Mouse (Mus musculus) embryonic facial prominence, embryonic 14.5 days (tissue): ENCODE measurements around the gene Gjc1. TPM values are rescaled to one million over a fixed set of nuclear protein-coding genes. Genes with fewer than 3 reads are reported as not detected.

Source experiments
- ATAC-seq: fragments of 200-750 bp; cut with Nextera tagmentation; 2 replicates; pipeline ENCODE4 v1.8.0; 2017; ENCODE audit warnings: low read depth, moderate number of reproducible peaks, moderate TSS enrichment
- DNase-seq: peaks from one replicate; pipeline ENCODE4 v3.0.0-alpha.2; 2015; ENCODE audit warnings: low spot score
- H3K27ac ChIP-seq: fragments of 300-500 bp; sonication (generic); replicated peaks from 2 replicates; pipeline ENCODE4 v1.5.1; 2014; ENCODE audit warnings: low read depth, mild to moderate bottlenecking, low read length, moderate library complexity
- H3K27me3 ChIP-seq: fragments of 300-500 bp; sonication (generic); replicated peaks from 2 replicates; pipeline ENCODE4 v1.6.1; 2014; ENCODE audit warnings: low read length; ENCODE audit not compliant: control insufficient read depth, insufficient read depth
- H3K36me3 ChIP-seq: fragments of 300-500 bp; sonication (generic); 2 replicates; pipeline ENCODE4 v1.6.1; 2014; ENCODE audit warnings: low read length, mixed read lengths; ENCODE audit not compliant: control insufficient read depth, insufficient read depth
- H3K4me1 ChIP-seq: fragments of 300-500 bp; sonication (generic); 2 replicates; pipeline ENCODE4 v1.6.1; 2014; ENCODE audit warnings: antibody characterized with exemption, low read length; ENCODE audit not compliant: control insufficient read depth, insufficient read depth
- H3K4me2 ChIP-seq: fragments of 300-500 bp; sonication (generic); 2 replicates; pipeline ENCODE4 v1.6.1; 2014; ENCODE audit warnings: low read depth, mild to moderate bottlenecking, low read length, moderate library complexity, mixed read lengths
- H3K4me3 ChIP-seq: fragments of 300-500 bp; sonication (generic); 2 replicates; pipeline ENCODE4 v1.5.1; 2014; ENCODE audit warnings: low read depth, mild to moderate bottlenecking, low read length
- H3K9ac ChIP-seq: fragments of 300-500 bp; sonication (generic); 2 replicates; pipeline ENCODE4 v1.6.1; 2014; ENCODE audit warnings: low read depth, mild to moderate bottlenecking, low read length, moderate library complexity, mixed read lengths
- H3K9me3 ChIP-seq: fragments of 300-500 bp; sonication (generic); 2 replicates; pipeline ENCODE4 v1.6.1; 2016; ENCODE audit warnings: low read length; ENCODE audit not compliant: control insufficient read depth
- WGBS: fragments of 180-500 bp; shearing (Covaris S2); extraction: QIAGEN DNeasy Blood & Tissue Kit; methylation state at CpG from one replicate; pipeline ENCODE4 v1.1.7; 2014; 5-methylcytosine and 5-hydroxymethylcytosine counted together
- polyA plus RNA-seq: library from polyadenylated mRNA; unstranded; fragments of >200 nt; fragmentation: Nextera tagmentation; extraction: Ambion mirVana; gene quantifications from 2 replicates; pipeline ENCODE4 v1.2.1, GENCODE M21; 2014

Gene Gjc1
- polyA plus RNA-seq, 1 experiment from 2014 or later = 46.0 TPM

DNA sequence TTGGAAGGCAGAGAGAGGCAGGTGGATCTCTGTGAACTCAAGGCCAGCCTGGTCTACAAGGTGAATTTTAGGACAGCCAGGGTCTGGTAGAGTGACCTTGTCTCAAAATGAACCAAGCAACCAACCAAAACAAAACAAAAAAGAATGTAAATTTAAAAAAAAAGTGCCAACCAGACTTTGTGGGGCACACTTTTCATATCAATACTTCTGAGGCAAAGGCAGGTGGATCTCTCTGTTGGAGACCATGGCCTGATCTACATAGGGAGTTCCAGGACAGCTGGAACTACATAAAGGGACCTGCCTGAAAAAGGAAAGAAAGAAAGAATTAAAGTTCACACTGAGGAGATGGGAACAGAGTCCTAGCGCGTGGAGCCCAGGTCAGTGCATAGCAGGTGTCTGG is 7.0 kb upstream of the Gjc1 start:
- Histone ChIP-seq H3K4me1 (no peaks in the 10 kb centered on the region), H3K27me3 (no peaks in the 10 kb centered on the region; the same call in none of the 2 replicates), H3K4me3 (no peak overlapping the region), H3K36me3 (no peaks in the 10 kb centered on the region), H3K4me2 (no peak overlapping the region), H3K27ac (no peak overlapping the region), H3K9me3 (no peaks in the 10 kb centered on the region), H3K9ac (no peak overlapping the region)
- DNase-seq (no peak), ATAC-seq (no peak)
- WGBS = 76% methylated on average over 2 of the region's 2 CpGs

DNA sequence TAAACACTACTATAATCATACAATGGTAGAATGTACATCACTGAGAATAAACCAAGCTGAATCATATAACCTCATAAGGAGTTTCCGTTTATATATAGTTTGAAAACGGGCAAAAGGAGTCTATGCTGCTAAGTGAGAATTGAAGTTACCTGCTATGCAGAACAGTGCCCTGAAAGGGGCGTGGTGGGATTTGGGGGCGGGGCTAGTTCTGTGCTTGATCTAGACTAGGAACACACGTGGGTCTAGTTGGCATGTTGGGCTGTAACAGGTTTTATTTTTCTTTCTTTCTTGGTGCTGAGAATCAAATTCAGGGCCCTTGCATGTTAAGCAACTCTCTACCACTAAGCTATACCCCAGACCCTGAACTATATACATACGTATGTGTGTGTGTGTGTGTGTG is 1.7 kb upstream of the Gjc1 start:
- DNase-seq (no peak), ATAC-seq (no peak)
- Histone ChIP-seq H3K36me3 (no peaks in the 10 kb centered on the region), H3K9me3 (no peaks in the 10 kb centered on the region), H3K27ac (no peak overlapping the region), H3K4me2 (no peak overlapping the region), H3K27me3 (no peaks in the 10 kb centered on the region; the same call in none of the 2 replicates), H3K9ac (no peak overlapping the region), H3K4me3 (no peak overlapping the region), H3K4me1 (peaks cover 11% of the 10 kb centered on the region)
- 44% methylated on average over 6 of the region's 6 CpGs for WGBS

DNA sequence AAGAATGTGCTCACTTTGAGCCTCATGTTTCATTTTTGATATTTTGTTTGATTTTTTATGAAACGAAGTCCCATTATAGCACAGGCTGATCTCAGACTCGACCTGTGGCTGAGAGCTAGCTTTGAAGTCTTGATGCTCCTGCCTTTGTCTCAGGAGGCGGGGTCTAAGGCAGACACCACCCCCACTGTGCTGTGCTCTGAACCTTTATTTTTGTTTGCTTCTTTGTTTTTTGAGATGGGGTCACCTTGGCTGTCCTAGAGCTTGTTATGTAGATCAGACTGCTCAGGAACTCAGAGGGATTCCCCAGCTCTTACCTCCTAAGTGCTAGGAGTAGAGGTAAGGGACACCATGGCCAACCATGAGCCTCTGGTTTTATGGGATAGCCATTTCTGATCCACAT is 932 bp upstream of the Gjc1 start:
- no peaks in the 10 kb centered on the region; the same call in none of the 2 replicates for H3K27me3 ChIP-seq
- no peak overlapping the region for H3K4me3 ChIP-seq
- no peak overlapping the region for H3K27ac ChIP-seq
- ATAC-seq (no peak), DNase-seq (no peak)
- H3K4me2 ChIP-seq = no peak overlapping the region
- no peaks in the 10 kb centered on the region for H3K36me3 ChIP-seq
- H3K4me1 ChIP-seq = peaks cover 17% of the 10 kb centered on the region
- 15% methylated on average over 3 of the region's 3 CpGs for WGBS
- H3K9me3 ChIP-seq = no peaks in the 10 kb centered on the region
- H3K9ac ChIP-seq = no peak overlapping the region

DNA sequence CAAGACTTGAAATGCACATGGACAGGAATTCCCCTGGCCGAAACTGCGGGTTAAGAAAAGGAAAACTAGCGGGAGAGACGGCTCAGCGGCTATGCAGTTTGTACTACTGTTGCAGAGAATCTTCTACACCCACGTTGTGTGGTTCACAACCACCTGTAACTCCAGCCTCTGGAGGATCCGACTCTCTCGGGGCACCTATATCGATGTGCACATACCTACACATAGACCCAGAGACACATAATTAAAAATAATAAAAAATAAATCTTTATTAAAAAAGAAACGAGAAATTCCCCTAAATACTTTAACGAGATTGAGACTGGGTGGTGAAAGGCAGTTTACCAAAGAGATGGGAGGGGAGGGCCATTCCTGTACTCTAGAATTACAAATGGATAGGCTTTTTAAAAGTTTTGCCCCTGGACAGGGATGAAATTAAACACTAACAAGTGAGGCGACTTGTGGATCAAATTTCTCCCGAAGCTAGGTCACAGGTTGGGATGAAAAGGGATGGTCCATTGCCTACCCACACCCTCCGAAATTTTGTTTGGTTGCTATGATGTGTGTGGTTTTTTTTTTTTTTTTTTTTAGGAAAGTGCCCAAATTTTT is 384 bp upstream of the Gjc1 start:
- Histone ChIP-seq H3K9ac (peak overlapping the region; percentile 99), H3K4me2 (peak overlapping the region; percentile 82), H3K27ac (peak overlapping the region; percentile 99), H3K4me1 (peaks cover 17% of the 10 kb centered on the region), H3K9me3 (no peaks in the 10 kb centered on the region), H3K27me3 (no peaks in the 10 kb centered on the region; the same call in none of the 2 replicates), H3K36me3 (no peaks in the 10 kb centered on the region), H3K4me3 (peak overlapping the region; percentile 92)
- no peak for DNase-seq
- peak; percentile 8; the same call in 1 of the 2 replicates for ATAC-seq
- WGBS = 3% methylated on average over 14 of the region's 14 CpGs

DNA sequence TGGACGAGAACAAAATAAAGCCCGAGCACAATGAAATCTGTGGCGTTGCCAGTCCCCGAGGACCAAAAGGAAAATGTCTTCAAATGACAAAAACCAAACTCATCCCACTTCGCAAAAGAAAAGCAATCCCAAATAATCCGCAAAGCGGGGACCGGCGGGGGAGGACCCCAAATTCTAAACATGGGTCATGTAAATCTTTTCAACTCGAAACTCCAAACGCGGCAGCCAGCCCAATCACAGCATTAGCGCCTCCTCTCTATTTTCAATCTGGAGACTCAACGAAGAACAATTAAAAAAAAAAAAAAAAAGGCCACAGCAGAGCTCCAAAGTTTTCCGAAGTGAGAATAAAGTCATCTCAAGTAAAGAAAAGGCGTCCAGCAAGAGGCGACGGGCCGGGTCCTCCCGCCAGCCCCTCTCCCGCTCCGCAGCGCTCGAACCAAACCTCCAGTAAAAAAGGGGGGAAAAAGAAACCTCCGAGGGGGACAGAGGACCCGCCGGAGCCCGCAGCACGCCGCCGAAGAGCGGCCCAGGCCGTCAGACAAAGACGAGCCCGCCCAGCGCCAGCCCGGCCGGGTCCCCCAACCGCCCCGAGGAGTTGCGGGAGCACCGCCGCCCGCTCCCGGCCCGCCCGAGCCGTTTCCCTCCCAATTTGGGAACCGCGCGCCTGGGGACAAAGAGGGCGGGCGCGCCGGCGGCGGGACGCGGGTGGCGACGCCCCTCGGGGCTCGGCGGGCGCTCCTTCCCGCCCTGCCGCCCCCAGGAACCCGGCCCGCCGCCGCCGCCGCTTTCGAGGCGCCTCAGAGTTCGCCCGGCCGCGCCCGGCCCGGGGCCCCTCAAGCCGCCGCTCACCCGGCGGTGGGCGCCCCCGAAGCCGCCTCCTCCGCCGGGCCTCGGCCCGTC is 1.1 kb downstream of the Gjc1 start:
- H3K4me2 ChIP-seq = peak overlapping the region; percentile 82
- under 1% methylated on average over 23 of the region's 92 CpGs for WGBS
- no peaks in the 10 kb centered on the region for H3K36me3 ChIP-seq
- no peaks in the 10 kb centered on the region for H3K9me3 ChIP-seq
- peak overlapping the region; percentile 99 for H3K9ac ChIP-seq
- ATAC-seq (peak; percentile 45), DNase-seq (peak; percentile 54)
- no peaks in the 10 kb centered on the region; the same call in none of the 2 replicates for H3K27me3 ChIP-seq
- H3K27ac ChIP-seq = peak overlapping the region; percentile 99
- peaks cover 20% of the 10 kb centered on the region for H3K4me1 ChIP-seq
- H3K4me3 ChIP-seq = peak overlapping the region; percentile 92

- DNase-seq (no peak), ATAC-seq (no peak)
- Histone ChIP-seq H3K4me1 (peaks cover 30% of the 10 kb centered on the region), H3K27me3 (no peaks in the 10 kb centered on the region), H3K9ac (no peak overlapping the region), H3K4me3 (no peak overlapping the region), H3K27ac (no peak overlapping the region), H3K4me2 (no peak overlapping the region), H3K9me3 (no peaks in the 10 kb centered on the region), H3K36me3 (peaks cover 4% of the 10 kb centered on the region)
Measured at GRCm38 (mm10) chr11:102814881-102815280, 4.6 kb downstream of the Gjc1 start.

GRCm38 (mm10) chr11:102810721-102811485 is 8.6 kb downstream of the Gjc1 start:
- Histone ChIP-seq H3K4me1 (peaks cover 15% of the 10 kb centered on the region), H3K4me3 (no peak overlapping the region), H3K27me3 (no peaks in the 10 kb centered on the region), H3K27ac (no peak overlapping the region), H3K4me2 (no peak overlapping the region), H3K36me3 (peaks cover 5% of the 10 kb centered on the region), H3K9me3 (no peaks in the 10 kb centered on the region), H3K9ac (no peak overlapping the region)
- WGBS = 50% methylated on average over 4 of the region's 4 CpGs
- ATAC-seq = no peak
- peak; percentile 56 for DNase-seq

DNA sequence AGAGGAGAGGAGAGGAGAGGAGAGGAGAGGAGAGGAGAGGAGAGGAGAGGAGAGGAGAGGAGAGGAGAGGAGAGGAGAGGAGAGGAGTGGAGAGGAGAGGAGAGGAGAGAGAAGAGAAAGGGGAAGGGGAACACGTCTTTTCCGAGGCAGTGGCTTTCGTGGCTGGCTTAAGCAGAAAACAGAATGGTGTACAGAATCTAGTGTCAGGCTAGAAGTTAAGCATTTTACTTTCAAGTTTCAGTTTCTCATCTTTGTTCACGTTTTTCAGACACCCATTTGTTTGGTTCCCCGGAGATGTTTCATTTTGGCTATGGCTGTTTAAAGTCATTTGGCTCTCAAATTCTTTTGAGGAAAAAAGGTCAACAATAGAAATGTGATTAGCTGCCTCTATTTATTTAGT is 11.3 kb downstream of the Gjc1 start:
- Histone ChIP-seq H3K4me3 (no peak overlapping the region), H3K4me1 (peaks cover 8% of the 10 kb centered on the region; the same call in 1 of the 2 replicates), H3K9ac (no peak overlapping the region), H3K9me3 (no peaks in the 10 kb centered on the region), H3K4me2 (no peak overlapping the region), H3K27ac (no peak overlapping the region), H3K27me3 (no peaks in the 10 kb centered on the region), H3K36me3 (peaks cover 29% of the 10 kb centered on the region)
- no peak for ATAC-seq
- WGBS = 72% methylated on average over 5 of the region's 5 CpGs
- no peak for DNase-seq
